Mouse (Mus musculus): ENCODE measurements around the gene Tmem232. TPM values are rescaled to one million over a fixed set of nuclear protein-coding genes. Genes with fewer than 3 reads are reported as not detected.
"Not testable (repeated sequence)": the region's sequence is repeated elsewhere in the genome, so short reads cannot be mapped to it uniquely, and the experiment has no call there.

The Tmem232 gene
- polyA plus RNA-seq, 1 experiment, result not detected

DNA sequence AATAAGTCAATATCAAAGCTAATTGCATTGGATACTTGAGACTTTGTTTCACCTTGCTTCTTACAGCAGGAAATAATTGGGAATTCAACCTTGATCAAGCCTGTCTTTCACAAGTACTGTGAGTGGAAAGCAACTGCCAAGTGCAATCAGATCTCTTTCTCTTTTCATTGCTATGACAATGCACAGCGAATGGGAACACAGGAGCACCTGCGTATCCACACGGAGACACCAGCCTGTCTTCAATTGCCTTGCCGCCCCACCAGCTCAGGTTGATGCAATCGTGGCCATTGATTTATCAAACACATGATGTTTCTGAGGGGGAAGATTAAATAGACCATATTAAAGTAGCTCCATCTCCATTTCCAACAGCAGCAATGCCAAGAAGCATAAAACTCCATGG is 296.9 kb downstream of the Tmem232 start:
- no peak for TF ChIP-seq POLR2A (IDR thresholded peaks at IDR 0.05; ENCODE audit: low read depth, low read length)
- TF ChIP-seq CTCF (IDR thresholded peaks at IDR 0.05; ENCODE audit: extremely low read depth, insufficient read length, insufficient replicate concordance, low read depth, low read length), result no peak
- Histone ChIP-seq H3K27ac (ENCODE audit: insufficient read depth, low read depth, low read length) (no peak overlapping the region), H3K4me3 (ENCODE audit: low read depth, low read length) (no peak overlapping the region), H3K4me1 (ENCODE audit: control insufficient read depth, insufficient read depth, insufficient read length, low read length) (no peaks in the 10 kb centered on the region), H3K27me3 (ENCODE audit: control insufficient read depth, insufficient read depth, low read length) (no peaks in the 10 kb centered on the region), H3K36me3 (ENCODE audit: control insufficient read depth, insufficient read depth, low read length) (no peaks in the 10 kb centered on the region)
- 86% methylated on average over 5 of the region's 5 CpGs for WGBS

DNA sequence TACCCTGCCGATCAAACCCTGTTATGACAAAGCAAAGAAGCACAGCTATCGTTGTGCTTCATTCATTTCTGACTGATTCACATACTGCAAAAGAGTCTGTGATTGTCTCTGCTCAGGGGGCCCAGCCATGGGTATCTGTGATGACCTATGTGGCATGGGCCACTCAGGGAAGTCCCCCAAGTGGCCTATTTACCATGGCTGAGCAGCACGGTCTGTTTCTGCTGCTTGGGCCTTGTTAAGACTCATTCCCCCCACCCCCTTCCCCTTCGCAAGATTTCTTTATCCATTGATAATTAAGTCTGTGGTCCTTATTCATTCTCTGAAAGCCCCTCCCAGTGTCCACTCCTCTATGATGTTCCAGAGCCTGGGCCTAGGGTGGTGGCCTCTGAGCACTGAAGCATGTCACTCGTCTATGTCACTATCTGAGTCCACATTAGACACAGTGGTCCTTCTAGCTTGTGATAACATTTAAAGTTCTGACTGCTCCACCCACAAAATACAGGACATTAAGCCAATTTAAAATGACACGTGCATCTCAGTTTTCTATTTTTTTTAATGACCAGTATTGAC is 315.1 kb downstream of the Tmem232 start:
- TF ChIP-seq CTCF (IDR thresholded peaks at IDR 0.05; ENCODE audit: extremely low read depth, insufficient read length, insufficient replicate concordance, low read depth, low read length), result no peak
- no peak for TF ChIP-seq POLR2A (IDR thresholded peaks at IDR 0.05; ENCODE audit: low read depth, low read length)
- Histone ChIP-seq H3K4me3 (ENCODE audit: low read depth, low read length) (no peak overlapping the region), H3K27me3 (ENCODE audit: control insufficient read depth, insufficient read depth, low read length) (no peaks in the 10 kb centered on the region), H3K36me3 (ENCODE audit: control insufficient read depth, insufficient read depth, low read length) (no peaks in the 10 kb centered on the region), H3K27ac (ENCODE audit: insufficient read depth, low read depth, low read length) (no peak overlapping the region), H3K4me1 (ENCODE audit: control insufficient read depth, insufficient read depth, insufficient read length, low read length) (no peaks in the 10 kb centered on the region)
- 77% methylated on average over 6 of the region's 6 CpGs for WGBS

DNA sequence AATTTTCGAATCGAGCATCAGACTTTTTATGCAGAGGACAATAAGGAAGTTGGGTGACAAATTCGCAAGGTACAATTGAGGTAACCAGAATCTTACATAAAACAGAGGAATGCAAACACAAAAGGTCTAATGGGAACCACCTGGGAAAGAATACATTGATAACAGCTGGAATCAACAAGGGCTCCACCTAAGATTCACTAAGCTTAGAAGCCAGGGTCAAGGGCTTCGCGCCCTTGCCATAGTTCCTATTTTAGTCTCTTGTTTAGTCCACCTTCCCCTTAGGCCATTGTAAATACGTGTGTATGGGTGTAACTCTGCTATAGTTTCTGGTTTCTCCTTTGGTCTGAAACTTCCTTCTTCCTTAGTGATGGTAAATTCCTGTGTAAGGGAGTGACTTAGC is 318.9 kb downstream of the Tmem232 start:
- H3K27me3 ChIP-seq (ENCODE audit: control insufficient read depth, insufficient read depth, low read length); H3K27ac ChIP-seq (ENCODE audit: insufficient read depth, low read depth, low read length); H3K4me3 ChIP-seq (ENCODE audit: low read depth, low read length); H3K4me1 ChIP-seq (ENCODE audit: control insufficient read depth, insufficient read depth, insufficient read length, low read length); H3K36me3 ChIP-seq (ENCODE audit: control insufficient read depth, insufficient read depth, low read length): not testable (repeated sequence)
- WGBS, result 86% methylated on average over 6 of the region's 6 CpGs

Other genes with a start within 250 kb of the Tmem232 start
- gene Vapa, start 72.8 kb upstream of the Tmem232 start, polyA plus RNA-seq (2012; rRNA removed), result 76.0 and 96.0 TPM in 2 replicates
- gene Txndc2, start 101.4 kb upstream of the Tmem232 start, polyA plus RNA-seq (2012; rRNA removed), result not detected in 2 replicates
- 4.6 and 7.8 TPM in 2 replicates for gene Rab31, start 232.0 kb upstream of the Tmem232 start, polyA plus RNA-seq (2012; rRNA removed)
- 26.2 and 57.7 TPM in 2 replicates for gene Ppp4r1, start 241.8 kb upstream of the Tmem232 start, polyA plus RNA-seq (2012; rRNA removed)

Data from small intestine, adult 2 months (tissue).